Mouse (Mus musculus) frontal cortex, postnatal 25 days (tissue): ENCODE data around the gene Otol1.

ENCODE experiments used
- DNase-seq, 2 experiments: peaks; one replicate each; pipeline ENCODE4 v3.0.0; 2022; ENCODE audit warnings: low spot score in 2 of 2

Gene Otol1

GRCm38 (mm10) chr3:70007313-70007712 lies at the start of gene Otol1:
Otol1 (plus strand) TSS chr3:70007613.
- no peak for DNase-seq

- no peak for DNase-seq
These were observed 45.2 kb upstream of the Otol1 start for GRCm38 (mm10) chr3:69962187-69962586.

- no peak for DNase-seq
These were observed 35.8 kb upstream of the Otol1 start for GRCm38 (mm10) chr3:69971482-69972097.

GRCm38 (mm10) chr3:69978092-69978491 lies 29.3 kb upstream of the Otol1 start:
- DNase-seq = no peak

GRCm38 (mm10) chr3:69993806-69994205 lies 13.6 kb upstream of the Otol1 start:
- no peak for DNase-seq

GRCm38 (mm10) chr3:70001540-70001939 lies 5.9 kb upstream of the Otol1 start:
- DNase-seq = no peak

GRCm38 (mm10) chr3:70003126-70003764 lies 4.2 kb upstream of the Otol1 start:
- DNase-seq = no peak

- DNase-seq = no peak
These were observed 3.5 kb upstream of the Otol1 start for GRCm38 (mm10) chr3:70003955-70004354.

- DNase-seq = no peak
These were observed 3.0 kb upstream of the Otol1 start for GRCm38 (mm10) chr3:70004379-70004778.

- no peak for DNase-seq
These were observed 5.2 kb downstream of the Otol1 start for GRCm38 (mm10) chr3:70012641-70013040.

GRCm38 (mm10) chr3:70026605-70027004 lies 19.2 kb downstream of the Otol1 start:
- DNase-seq = no peak

GRCm38 (mm10) chr3:70029260-70029659 lies 21.8 kb downstream of the Otol1 start:
- no peak for DNase-seq

GRCm38 (mm10) chr3:70035593-70035992 lies 28.2 kb downstream of the Otol1 start:
- peak; percentile 33 to 44 for DNase-seq
